Mouse (Mus musculus) erythroblast, embryonic 14.5 days (primary cell): Measurements from ENCODE around the gene Hormad2.

Source experiments
- GATA1 ChIP-seq: IDR thresholded peaks from 2 replicates; pipeline ENCODE4 v1.6.1; 2012; ENCODE audit warnings: low read length, inconsistent platforms, mixed read lengths
- TAL1 ChIP-seq: IDR thresholded peaks from 3 replicates; pipeline ENCODE4 v1.6.1; 2012; ENCODE audit warnings: low read length, inconsistent platforms, mixed read lengths

GRCm38 (mm10) chr11:4309613-4310012 is 131.3 kb downstream of the Hormad2 start:
- TF ChIP-seq TAL1, result no peak
- no peak for TF ChIP-seq GATA1
